Mouse (Mus musculus) ES-E14 (cell line): Measurements from ENCODE around the gene Atxn1l.

Source experiments
- CHD2 ChIP-seq: IDR thresholded peaks from 2 replicates; pipeline ENCODE4 v1.6.1; 2014; ENCODE audit warnings: mild to moderate bottlenecking, low read depth, low read length, inconsistent platforms
- ZC3H11A ChIP-seq: IDR thresholded peaks from 2 replicates; pipeline ENCODE4 v1.6.1; 2012; ENCODE audit warnings: low read depth, mild to moderate bottlenecking, inconsistent platforms, low read length, borderline replicate concordance
- ZNF384 ChIP-seq: IDR thresholded peaks from 2 replicates; pipeline ENCODE4 v1.6.1; 2012; ENCODE audit warnings: low read depth, low read length, inconsistent platforms

- TF ChIP-seq CHD2: no peak
- no peak for TF ChIP-seq ZNF384
- TF ChIP-seq ZC3H11A: no peak
Measured at GRCm38 (mm10) chr8:109707921-109708320, 29.6 kb downstream of the Atxn1l start.
